Mouse (Mus musculus): Measurements from ENCODE around the gene Pnkp.

The Pnkp gene

DNA sequence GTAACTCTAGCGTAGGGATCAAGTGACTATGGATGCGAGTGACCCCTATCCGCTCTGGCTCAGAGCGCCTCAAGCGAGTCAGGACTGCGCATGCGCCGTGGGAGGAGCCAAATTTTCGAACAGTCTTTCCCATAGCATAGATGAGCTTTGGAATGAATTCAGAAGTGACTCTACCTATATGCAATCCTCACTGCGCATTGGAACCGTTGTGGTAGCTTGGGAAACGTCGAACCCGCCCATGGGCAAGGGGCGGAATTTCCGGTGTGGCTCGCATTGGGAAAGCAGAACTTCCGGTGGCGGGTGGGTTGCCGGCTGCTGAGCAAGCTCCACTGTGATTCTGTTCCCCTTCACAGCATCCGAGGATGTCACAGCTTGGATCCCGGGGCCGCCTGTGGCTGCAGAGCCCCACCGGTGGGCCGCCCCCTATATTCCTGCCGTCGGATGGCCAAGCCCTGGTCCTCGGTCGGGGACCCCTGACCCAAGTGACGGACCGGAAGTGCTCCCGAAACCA is at the start of gene Pnkp:
Gene Pnkp, plus strand, starts transcription at position 98 of the 511 bp plus-strand sequence.
- peak; percentile 97 for DNase-seq (ENCODE audit: low read depth, low spot score)

GRCm38 (mm10) chr7:44808927-44809326 is 48.0 kb upstream of the Pnkp start:
- DNase-seq (ENCODE audit: low read depth, low spot score), result no peak

DNA sequence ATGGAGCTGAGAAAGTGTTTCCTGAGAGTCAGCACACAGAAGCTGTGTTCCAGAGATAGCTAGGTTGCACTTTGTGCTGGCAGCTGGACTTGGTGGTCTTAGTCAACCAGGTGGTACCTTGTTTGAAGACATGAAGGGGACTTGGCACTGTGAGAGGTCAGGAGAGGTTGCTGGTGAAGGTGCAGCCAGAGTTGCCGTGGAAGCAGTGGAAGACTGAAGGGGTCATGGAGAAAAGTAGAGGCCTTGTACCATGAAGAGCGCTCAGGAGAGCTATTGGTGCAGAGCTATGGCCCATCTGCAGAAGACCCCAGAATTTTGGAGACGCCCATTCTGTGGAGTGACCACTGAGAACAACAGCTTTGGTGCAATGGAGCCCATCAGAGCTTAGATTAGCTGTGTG is 47.5 kb upstream of the Pnkp start:
- no peak for DNase-seq (ENCODE audit: low read depth, low spot score)

DNA sequence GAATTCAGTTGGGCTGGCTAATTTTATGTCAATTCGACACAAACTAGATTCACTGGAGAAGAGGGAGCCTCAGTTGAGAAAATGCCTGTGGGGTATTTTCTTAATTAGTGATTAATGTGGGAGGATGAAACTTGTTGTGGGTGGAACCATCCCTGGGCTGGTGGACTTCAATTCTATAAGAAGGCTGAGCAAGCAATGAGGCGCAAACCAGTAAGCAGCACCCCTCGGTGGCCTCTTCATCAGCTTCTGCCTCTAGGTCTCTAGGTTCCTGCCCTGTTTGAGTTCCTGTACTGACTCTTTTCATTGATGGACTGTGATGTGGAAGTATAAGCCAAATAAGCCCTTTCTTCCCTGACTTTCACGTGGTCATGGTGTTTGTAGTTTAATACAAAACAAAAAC is 46.6 kb upstream of the Pnkp start:
- no peak for DNase-seq (ENCODE audit: low read depth, low spot score)

- no peak for DNase-seq (ENCODE audit: low read depth, low spot score)
Observed at GRCm38 (mm10) chr7:44810819-44811557, 46.0 kb upstream of the Pnkp start.

- DNase-seq (ENCODE audit: low read depth, low spot score), result no peak
Observed at GRCm38 (mm10) chr7:44812651-44813325, 44.2 kb upstream of the Pnkp start.

DNA sequence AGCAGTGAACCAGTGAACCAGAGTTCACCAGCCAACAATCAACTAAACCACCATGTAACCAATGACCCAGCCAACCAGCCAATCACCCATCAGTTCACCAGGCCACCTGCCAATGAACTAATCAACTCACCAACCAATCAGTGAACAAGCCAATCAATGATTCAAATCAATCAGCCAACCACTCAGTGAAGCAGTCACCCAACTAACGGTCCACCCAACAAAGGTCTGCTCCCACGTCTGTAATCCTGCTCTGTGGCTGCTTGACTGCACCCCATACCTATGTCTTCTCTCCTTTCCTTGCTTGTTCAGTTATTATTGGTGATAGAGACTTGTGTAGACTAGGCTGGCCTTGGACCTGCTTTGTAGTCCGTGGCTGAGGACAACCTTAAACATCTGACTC is 43.0 kb upstream of the Pnkp start:
- DNase-seq (ENCODE audit: low read depth, low spot score), result no peak

- DNase-seq (ENCODE audit: low read depth, low spot score), result no peak
Observed at GRCm38 (mm10) chr7:44814423-44814822, 42.5 kb upstream of the Pnkp start.

DNA sequence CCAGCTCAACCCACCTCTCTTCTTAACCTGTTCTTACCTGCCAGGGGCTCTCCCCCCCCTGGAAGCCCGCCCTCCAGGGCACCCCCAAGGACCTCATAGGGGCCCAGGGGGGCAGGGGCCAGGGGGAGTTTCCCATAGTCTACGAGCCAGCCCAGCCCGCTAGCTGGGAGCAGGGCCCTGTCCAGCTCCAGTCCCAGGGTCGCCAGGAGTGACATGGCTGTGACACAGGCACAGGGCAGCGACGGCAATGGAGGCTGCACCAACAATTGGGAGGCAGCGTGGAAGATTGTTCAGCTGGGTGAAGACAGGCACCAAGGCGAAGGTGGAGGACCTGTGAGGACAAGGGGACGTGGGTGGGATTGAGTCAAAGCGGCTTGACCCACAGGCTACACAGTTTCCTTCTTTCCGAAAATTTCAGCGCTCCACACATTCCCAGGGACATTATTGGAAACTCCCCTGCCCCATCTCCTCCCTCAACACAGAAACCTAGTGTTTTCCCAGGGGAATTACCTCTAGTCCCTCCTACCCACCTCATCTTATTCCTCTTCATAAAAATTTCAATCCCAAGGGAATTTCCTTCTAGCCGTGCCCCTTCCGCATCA is 41.9 kb upstream of the Pnkp start:
- DNase-seq (ENCODE audit: low read depth, low spot score), result no peak

GRCm38 (mm10) chr7:44815721-44816469 is 41.0 kb upstream of the Pnkp start, which contains the start of the genes Nup62 and Il4i1:
Gene Nup62 (plus strand): TSS chr7:44816088.
Gene Il4i1 (plus strand): TSS chr7:44816387.
- peak; percentile 99 for DNase-seq (ENCODE audit: low read depth, low spot score)

DNA sequence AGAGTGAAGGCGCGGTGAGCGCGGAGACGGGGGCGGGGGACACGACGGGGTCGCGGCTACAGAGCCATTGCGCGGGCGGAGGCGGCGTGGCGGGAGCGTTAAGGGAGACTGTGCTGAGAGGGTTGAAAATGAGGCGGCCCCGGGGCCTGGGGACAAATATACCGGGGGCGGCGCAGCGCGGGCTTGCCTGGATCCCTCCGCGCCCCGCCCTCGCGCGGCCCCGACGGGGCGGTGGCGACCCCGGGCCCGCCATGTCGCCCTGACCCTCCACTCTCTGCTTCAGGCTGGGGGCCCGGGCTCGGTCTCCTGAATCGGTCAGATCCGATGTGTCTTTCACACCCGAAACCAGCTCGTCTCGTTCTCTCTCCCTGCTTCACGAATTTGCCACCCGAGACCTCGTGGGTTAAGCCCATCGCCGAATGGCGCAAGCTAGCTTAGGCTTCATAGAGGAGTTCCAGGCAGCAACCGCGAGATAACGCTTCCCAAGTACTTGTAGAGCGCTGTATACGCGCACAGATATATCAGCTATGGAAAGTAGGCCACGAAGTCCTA is 40.4 kb upstream of the Pnkp start, which contains the start of gene Atf5:
Gene Atf5, minus strand, starts transcription at position 189 of the 552 bp plus-strand sequence.
- peak; percentile 61 for DNase-seq (ENCODE audit: low read depth, low spot score)

DNA sequence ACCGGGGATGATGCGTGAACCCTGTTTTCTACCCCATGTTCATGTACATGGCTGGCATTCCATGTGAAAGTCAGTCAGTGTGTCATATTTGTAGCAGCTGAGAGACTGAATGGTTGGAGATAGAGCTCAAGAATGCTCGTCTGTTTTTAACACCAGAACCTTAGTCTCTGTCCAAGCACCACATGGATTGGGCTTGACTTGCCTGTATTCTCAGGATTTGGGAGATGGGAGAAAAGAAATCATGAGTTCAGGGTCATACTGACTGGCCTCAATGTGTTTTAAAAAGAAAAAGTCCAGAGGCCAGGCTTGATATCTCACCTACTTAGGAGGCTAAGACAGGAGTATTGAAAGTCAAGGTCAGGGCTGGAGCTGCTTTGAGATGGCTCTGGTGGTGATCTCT is 39.5 kb upstream of the Pnkp start:
- DNase-seq (ENCODE audit: low read depth, low spot score), result no peak

DNA sequence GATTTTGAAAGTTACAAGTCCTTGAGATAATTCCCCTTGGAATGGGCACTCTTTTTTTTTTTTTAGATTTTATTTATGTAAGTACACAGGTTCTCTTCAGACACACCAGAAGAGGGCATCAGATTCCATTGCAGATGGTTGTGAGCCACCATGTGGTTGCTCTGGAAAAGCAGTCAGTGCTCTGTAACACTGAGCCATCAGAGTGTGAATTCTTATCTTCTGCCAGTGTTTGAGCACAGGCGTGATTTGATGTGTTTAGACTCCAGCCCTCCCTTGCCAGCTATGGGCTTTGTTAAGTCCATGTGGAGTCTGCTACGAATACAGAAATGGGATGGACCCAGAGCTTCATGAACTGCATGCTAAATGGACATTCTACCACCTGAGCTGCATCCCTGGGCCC is 38.8 kb upstream of the Pnkp start:
- peak; percentile 77 for DNase-seq (ENCODE audit: low read depth, low spot score)

GRCm38 (mm10) chr7:44818751-44819235 is 38.1 kb upstream of the Pnkp start:
- peak; percentile 64 for DNase-seq (ENCODE audit: low read depth, low spot score)

GRCm38 (mm10) chr7:44819391-44819790 is 37.5 kb upstream of the Pnkp start:
- no peak for DNase-seq (ENCODE audit: low read depth, low spot score)

DNA sequence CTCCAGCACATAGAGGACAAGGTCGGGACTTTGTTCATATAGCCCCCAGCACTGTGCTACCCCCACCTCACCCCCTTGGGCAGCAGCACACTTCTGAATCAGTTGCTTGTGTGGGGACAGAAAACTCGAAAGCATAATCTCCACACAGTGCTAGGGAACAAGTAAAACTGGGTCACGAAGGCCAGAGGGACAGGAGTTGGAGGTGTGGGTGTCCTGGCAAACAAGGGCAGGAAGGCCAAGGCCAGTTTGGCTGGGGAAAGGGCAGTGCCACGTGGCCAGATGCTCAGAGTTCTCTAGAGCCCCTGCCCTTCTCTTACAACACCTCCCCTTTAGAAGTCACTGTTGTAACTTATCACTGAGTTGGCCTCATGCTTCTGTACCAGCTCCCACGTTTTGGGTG is 37.1 kb upstream of the Pnkp start:
- peak; percentile 9 for DNase-seq (ENCODE audit: low read depth, low spot score)

- DNase-seq (ENCODE audit: low read depth, low spot score), result no peak
Observed at GRCm38 (mm10) chr7:44820525-44820924, 36.4 kb upstream of the Pnkp start.

GRCm38 (mm10) chr7:44821666-44822448 is 35.1 kb upstream of the Pnkp start:
- DNase-seq (ENCODE audit: low read depth, low spot score), result no peak

DNA sequence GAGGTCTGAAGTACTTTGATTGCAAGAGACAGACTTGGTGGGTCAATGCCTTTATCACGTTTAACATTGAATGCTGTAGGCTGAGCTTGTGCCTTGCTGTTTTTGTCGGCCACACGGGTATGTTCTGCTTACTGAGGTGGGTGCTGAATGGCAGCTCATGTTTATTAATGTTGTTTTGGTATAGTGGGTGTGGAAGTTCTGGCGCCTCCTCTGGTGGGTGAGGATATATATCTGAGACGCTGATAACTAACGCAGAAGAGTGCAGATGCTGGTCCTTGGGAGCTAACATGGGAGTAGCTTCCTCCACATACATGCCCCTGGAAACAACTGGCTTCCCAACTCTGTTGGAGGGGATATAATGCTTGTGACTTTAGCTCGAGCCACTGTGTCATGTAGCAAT is 33.5 kb upstream of the Pnkp start:
- DNase-seq (ENCODE audit: low read depth, low spot score), result peak; percentile 24

GRCm38 (mm10) chr7:44824872-44825271 is 32.1 kb upstream of the Pnkp start:
- DNase-seq (ENCODE audit: low read depth, low spot score), result peak; percentile 91

Measured in brain, adult 2 months (tissue).